Mouse (Mus musculus): Measurements from ENCODE around the gene Gk. TPM values are rescaled to one million over a fixed set of nuclear protein-coding genes. Genes with fewer than 3 reads are reported as not detected.
A peak's percentile ranks its signal among the peaks of the same experiment; 100 is the strongest.

Gk gene
- total RNA-seq (2015; ENCODE audit: low replicate concordance) (6.3 and 9.4 TPM in 2 replicates), total RNA-seq (2017; ENCODE audit: low replicate concordance) (2.2 and 12.8 TPM in 2 replicates)

DNA sequence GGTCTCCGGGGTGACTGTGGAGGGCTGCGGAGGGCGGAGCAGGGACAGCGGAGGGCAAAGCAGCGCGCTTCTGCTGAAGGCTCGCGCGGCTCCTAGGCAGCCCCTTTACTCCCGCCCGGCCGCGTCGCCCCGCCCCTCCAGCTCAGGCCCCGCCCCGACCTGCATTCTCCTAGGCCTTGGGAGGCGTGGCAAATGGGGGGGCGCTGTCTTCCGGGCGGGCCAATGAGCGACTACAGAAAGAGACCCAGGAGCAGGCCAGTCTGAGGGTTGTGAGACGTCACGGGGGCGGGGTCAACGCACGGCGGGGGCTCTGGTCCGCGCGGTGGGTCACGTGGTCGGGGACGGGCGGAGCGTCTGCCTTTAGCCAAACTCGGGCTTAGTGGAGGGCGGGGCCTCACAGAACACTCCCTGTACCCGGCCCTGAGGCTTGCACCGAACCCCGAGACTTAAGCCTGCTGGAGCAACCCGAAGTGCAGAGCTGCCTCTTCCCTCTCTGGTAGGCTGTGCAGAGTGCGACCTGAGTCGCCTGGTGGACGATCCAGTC, at the start of gene Gk:
Gene Gk (minus strand): TSS at position 276 of the 544 bp plus-strand sequence.
- ATAC-seq (replicated peaks; ENCODE audit: low FRiP score, poor library complexity, severe bottlenecking) = peak; percentile 92

DNA sequence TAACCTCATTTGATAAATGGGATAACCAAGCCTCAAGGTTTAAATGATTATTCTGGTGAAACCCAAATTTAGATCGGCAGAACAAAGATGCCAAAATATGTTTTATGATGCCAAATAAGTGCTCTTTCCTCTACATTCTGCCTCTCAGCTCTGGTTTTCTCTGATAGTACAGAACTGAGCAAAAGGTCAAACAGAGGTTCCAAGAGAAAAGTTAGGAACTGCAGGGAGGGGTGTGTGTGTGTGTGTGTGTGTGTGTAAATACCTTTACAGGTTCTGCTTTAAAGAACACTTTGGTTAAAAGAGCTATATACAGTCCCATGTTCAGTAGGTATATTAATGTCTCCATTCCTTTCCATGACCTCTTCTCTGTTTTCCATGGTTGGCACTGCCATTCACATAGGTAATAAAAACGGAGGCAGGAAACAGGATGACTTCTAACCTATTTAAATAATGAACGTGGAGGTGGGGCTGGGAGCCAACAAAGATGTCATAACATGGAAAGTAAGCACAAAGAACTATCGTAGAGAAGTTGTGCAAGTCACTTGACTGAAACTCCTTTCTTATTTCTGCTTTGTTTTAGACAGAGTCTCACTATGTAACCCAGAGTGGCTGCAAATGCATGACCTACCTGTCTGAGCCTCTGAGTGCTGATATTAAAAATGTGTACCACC, 28.2 kb upstream of the Gk start:
- no peak for ATAC-seq (replicated peaks; ENCODE audit: low FRiP score, poor library complexity, severe bottlenecking)

DNA sequence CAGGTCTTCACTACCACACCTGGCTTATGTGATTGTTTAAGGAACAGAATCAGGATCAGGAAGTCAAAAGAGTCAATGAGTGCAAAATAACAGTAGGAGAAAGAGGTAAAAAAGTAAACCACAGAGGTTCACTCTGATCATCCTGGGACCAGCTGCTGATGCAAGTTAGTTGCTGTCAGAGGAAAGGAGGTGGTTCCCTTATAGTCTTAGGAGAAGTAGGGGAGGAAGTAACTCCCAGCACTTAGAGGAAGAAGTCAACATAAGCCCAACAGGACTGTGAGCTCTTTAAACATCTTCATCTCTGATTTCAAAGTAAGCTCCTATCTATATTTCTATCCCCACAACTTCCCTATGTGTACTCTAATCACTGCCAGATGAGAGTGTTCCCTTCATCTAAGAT, 26.4 kb upstream of the Gk start:
- ATAC-seq (replicated peaks; ENCODE audit: low FRiP score, poor library complexity, severe bottlenecking) = no peak

DNA sequence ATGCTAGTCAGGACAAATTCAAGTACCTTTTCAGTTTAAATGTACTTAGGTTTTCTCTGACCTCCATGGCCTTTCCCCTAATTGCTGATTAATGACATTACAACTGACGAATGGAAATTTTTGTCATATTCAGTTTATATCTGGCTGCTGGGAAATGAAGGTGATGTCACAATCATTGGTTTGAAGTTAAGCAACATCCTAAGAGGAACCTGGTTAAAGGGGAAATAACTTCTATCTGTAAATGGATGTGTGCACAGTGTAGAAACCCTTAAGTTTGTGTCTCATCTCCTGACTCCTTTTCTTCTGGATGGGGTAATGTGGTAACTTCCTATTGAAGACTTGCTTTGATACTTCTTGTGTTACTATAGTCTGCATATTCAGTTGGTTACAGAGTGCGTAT, 20.8 kb upstream of the Gk start:
- no peak for ATAC-seq (replicated peaks; ENCODE audit: low FRiP score, poor library complexity, severe bottlenecking)

DNA sequence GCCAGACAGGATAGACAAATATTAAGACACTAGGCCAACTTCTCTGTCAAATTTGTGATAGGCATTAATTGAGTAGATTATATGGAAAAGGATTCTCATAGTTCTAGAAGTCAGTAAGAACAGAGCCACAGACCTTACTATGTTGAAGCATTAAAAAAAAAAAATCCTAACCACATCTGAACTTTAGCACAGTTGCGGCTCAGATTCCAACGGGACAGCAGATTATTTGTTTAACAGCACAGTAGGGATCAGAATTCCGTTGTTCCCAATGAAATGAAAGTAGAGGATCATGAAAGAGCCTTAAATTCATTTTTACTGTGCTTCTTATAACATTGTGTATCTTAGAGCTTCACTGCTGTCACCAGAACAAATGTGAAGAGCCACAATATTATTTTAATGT, 1.7 kb upstream of the Gk start:
- no peak for ATAC-seq (replicated peaks; ENCODE audit: low FRiP score, poor library complexity, severe bottlenecking)

DNA sequence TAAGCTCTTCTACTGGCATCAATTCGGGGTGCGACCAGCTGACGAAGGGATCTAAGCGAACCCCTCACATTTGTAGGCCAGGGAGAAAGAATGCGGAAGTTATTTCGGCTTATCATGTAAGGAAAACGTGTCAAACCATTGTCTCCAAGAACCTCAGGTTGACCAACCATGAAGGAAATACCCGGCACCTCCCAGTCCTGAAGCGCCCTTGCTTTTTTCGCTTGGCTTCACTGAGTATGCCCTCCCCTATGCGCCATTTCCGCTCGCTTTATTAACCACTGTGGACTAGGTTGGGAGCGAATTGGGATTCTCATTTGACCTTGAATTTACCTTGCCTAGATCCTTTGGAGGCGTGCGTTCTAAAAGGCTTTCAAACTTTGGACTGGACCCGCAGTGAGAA, 522 bp upstream of the Gk start:
- ATAC-seq (replicated peaks; ENCODE audit: low FRiP score, poor library complexity, severe bottlenecking) = peak; percentile 60

DNA sequence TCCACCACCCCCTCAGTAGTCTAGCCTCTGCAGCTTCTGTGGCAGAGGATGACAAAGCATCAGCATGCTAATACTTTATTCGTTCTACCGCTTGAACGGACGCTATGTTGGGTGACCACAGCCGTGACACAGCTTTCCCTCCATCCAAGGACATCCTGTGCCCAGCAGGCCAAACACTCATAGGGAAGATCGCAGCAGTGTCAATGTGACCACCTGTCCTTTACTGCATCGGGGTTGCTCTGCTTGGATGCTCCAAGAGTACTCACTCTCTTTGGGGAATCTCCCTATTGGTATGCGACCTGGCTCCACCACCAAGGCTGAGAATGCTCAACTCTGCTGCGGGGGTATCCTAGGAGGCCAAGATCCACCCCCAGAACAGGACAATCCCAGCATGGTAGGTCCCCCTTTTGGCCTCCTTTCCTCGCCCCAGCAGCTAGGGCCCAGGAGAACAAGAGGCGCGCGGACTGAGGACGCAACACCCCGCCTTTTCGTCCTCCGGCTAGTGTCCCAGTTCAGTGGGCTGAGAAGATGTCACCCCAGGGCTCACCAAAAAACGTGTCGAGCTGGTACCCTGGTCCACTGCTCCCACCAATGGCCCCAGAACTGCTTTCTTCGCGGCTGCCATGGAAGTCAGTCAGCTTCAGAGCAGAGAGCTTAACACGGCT, 608 bp downstream of the Gk start:
- peak; percentile 45 for ATAC-seq (replicated peaks; ENCODE audit: low FRiP score, poor library complexity, severe bottlenecking)

DNA sequence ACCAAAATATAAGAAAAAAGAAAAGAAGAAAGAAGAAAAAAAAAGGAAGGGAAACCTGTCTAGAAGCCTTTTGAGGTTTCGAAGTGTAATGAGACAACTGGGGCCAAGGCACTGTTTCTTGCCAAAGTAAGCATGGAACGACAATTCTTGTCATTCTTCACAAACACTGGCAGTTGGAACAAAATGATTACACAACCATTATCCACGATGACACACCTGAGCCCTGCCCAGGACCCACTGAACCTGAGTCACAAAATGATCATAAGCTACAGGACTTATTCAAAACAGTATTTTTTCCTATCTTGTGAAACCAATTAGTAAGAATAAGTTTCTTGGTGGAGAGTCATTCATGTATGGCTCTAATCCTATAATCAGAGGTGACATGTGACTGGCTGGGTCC, 5.3 kb downstream of the Gk start:
- ATAC-seq (replicated peaks; ENCODE audit: low FRiP score, poor library complexity, severe bottlenecking) = no peak

DNA sequence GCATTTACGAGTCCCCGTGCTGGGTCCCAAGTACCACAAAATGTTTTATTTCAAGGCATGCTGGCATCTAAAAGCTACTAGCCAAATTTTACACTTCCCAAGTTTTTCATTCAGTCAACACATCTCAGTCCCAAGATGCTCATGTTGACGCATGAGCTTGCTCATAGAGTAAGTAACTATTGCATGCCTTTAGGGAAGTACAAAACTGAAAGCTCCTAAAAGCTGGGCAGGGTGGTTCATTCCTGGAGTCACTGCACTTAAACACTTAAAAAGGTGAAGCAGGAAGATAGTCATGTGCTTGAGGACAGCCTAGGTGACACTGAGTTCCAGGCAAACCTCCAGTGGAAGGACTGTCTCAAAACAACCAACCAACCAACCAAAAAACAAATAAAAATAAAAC, 5.9 kb downstream of the Gk start:
- ATAC-seq (replicated peaks; ENCODE audit: low FRiP score, poor library complexity, severe bottlenecking) = no peak

DNA sequence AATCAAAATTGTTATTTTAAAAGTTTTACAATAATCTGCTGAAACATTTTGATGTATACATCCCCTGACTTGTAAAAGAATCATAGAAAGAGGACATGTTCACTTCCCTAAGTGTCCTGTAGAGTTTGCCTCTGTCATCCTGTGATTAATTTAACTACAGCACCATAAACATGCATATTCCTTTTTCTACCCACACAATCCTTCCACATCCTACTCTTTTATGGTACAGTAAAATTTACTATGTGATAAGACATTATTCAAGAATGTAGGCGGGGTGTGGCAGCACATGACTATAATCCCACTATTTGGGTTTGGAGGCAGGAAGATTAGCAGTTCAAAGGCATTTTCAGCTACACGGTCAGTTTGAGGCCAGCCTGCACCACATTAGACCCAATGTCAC, 8.0 kb downstream of the Gk start:
- no peak for ATAC-seq (replicated peaks; ENCODE audit: low FRiP score, poor library complexity, severe bottlenecking)

DNA sequence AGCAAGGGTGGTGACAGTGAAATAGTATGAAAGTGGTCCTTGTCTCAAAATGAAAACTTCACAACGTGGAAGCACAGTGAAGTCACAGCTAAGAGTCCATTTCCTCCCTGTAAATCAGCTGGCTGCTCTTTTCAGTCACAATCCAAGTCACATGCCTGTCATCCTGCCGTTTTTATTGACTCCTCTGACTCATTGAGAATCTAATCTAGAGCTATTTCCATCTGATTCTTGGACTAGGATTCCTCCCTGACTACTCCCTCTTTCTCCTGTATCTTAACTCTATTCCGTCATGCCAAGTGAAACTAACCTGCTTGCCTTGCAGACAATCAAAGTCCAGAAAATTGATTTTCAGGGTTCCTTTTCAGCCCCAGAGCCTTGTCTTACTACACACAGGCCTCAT, 20.6 kb downstream of the Gk start:
- no peak for ATAC-seq (replicated peaks; ENCODE audit: low FRiP score, poor library complexity, severe bottlenecking)

DNA sequence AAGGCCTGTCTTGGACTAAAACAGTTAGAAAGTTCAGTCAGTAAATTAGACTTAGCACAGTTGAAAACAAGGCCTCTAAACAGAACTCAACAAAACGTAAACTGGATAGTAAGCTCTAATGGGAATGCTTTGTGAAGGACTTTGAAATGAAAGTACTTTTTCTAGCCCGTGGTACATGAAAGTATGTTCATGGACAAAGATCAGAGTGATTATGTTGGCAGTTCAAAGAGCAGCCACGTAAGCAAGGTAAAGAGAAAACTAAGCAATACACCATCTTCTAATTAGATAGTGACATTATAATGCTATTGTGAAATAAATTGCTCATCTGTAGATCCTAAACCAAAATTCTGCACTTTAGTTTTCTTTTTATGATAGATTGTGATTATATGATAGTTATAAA, 32.8 kb downstream of the Gk start:
- ATAC-seq (replicated peaks; ENCODE audit: low FRiP score, poor library complexity, severe bottlenecking) = no peak

DNA sequence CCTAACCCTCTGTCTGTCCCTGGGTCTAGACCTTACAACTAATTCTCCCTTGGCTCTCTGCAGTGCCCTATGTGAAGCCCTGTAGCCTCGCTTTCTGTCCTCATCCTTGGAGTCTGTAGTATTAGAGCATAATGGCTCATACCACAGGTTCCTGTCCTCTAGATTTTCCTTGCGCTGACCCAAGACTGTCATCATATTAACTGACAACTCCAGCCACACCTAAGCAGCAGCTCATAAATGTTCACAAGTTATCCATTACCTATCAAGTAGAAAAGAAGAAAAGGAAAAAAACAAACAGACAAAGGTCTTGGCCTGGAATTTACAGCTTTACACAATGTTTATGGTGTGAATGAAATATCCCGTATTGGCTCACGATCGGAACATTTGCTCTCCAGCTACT, 43.4 kb downstream of the Gk start:
- no peak for ATAC-seq (replicated peaks; ENCODE audit: low FRiP score, poor library complexity, severe bottlenecking)

DNA sequence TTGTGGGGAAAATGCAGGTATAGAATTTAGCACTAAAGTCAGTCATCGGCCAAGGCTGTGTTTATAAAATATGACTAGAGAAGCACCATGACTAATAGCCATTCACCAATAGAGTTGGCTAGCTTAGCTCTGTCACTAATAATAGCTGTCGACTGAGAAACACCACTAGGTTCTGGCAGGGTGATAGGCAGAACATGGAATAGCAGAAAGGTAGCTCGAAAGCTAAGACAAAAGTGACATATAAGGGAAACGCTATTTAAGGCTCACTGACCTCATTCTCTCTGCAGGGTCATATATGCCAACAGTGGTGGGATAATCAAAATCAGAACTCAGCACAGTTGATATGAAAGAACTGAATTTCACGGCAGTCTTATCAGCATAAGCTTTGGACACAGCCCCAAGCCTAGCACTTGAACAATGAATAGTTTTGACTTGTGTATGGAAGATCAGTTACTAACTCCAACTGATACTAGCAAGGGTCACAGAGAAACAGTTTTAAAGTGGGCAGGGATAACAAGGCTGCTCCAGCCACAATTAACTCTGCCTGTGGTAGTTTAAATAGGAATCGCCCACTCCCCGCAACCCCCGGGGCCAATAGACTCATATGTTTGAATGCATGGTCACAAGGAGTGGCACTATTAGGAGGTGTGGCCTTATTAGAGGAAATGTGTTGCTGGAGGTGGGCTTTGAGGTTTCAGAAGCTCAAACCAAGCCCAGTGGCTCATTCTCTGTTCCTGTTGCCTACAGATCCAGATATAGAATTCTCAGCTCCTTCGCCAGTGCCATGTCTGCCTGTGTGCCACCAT, 45.3 kb downstream of the Gk start:
- no peak for ATAC-seq (replicated peaks; ENCODE audit: low FRiP score, poor library complexity, severe bottlenecking)

DNA sequence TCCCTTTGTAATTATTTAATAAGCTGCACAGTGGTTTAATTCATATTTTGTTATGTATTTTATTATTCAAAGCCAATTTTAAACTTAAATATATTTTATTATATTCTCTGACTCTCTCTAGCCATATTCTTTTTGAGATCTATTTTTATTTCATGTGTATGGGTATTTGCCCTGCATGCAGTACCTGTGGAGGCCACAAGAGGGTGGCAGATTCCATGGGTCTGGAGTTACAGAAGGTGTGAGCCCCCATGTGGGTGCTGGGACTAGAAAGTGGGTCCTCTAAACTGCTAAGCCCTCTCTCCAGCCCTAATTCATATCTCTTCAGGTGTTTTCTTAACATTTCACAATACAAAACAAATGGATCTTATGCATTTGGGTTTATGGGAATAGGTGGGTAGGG, 55.4 kb downstream of the Gk start:
- no peak for ATAC-seq (replicated peaks; ENCODE audit: low FRiP score, poor library complexity, severe bottlenecking)

DNA sequence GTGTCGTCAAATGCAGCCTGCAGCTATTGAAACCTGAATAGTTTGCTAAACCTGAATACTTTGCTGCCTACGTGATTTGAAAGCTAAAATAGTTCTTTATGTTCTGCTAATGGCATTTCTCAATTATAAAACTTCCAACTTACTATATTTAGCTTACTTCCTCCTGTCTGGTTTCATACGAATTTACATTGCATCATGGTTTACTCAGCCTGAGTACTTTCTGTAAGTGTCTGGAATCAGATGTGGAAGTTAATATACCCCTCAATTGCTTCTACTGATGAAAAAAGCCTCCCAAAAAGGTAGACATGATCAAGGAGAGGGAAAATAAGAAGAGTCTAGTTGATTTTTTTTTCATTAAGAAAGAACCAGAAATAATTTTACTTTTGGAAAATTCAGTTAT, 66.2 kb downstream of the Gk start:
- no peak for ATAC-seq (replicated peaks; ENCODE audit: low FRiP score, poor library complexity, severe bottlenecking)

DNA sequence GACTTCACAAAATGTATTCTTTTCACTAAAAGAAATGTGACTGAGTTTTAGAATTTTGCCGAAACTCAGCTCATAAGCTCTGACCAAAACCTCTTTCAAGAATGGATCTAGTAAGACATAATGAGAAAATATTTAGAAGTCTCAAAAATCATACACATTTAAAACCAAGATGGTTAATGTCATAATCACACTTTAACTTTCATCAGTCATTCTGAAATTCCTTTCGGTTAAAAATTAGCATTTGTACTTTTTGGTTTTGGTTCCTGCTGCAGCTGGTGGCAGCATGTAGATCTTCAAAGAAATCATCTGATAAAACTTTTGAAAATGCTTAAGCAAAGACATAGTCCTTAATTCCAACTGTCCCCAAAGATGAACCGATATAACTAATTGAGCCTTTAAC, 70.9 kb downstream of the Gk start:
- no peak for ATAC-seq (replicated peaks; ENCODE audit: low FRiP score, poor library complexity, severe bottlenecking)

DNA sequence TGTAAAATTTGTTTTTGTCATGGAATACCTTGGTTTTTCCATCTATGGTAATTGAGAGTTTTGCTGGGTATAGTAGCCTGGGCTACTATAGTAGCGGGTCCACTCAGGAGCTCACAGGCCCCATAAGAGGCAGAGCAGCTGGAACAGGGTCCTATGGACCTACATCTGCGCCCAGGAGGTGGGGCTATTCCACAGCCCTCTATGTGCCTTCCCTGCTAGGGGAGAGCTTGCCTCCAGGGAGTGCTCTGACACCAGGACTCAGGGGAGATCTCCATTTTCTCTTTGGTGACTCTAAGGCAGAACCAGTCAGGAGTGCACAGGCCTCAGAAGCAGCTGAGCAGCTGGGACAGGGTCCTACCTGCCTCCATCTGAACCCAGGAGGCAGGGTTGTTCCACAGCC, 92.9 kb downstream of the Gk start:
- ATAC-seq (replicated peaks; ENCODE audit: low FRiP score, poor library complexity, severe bottlenecking) = no peak

DNA sequence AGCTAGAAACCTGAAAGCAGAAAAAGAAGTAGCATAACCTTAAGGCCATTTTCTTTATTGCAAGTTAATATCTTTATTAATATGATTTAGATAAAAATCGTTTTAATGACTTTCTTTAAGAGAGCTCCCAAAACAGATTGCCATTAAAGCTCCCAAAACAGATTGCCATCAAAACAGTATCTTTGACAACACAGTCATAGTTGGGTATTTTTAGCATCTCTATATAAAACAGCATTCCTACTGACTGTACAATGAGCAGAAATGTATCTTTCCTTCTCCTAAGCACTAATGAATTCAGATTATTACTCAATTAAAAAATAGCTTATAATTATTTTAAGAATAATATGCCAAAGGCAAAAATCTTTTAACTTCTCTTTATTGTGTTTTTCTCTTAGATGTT, 94.5 kb downstream of the Gk start:
- ATAC-seq (replicated peaks; ENCODE audit: low FRiP score, poor library complexity, severe bottlenecking) = no peak

DNA sequence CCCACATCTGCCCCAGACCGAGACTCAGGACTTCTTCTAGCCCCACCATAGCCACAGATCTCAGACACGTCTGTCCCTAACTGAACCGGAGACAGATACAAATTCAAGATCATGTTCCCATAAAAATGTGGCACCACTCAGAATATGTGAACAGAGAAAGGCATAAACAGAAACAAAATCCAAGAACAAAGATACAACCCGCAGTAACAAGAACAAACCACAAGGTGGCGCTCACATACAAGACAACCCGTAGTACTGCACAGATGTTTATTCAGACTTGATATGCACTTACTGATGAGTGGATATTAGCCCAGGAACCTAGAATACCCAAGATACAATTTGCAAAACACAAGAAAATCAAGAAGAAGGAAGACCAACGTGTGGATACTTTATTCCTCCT, 99.8 kb downstream of the Gk start:
- no peak for ATAC-seq (replicated peaks; ENCODE audit: low FRiP score, poor library complexity, severe bottlenecking)
